Mouse (Mus musculus): Measurements from ENCODE around the gene Phlpp2. TPM values are rescaled to one million over a fixed set of nuclear protein-coding genes. Genes with fewer than 3 reads are reported as not detected.

Phlpp2 gene
- polyA plus RNA-seq, 1 experiment: 2.4 TPM

GRCm38 (mm10) chr8:109968837-109969236 lies 100.5 kb downstream of the Phlpp2 start:
- H3K27ac ChIP-seq (replicated peaks; ENCODE audit: low read depth, low read length): no peak overlapping the region
- H3K4me3 ChIP-seq (ENCODE audit: insufficient read depth, low read depth, low read length): no peak overlapping the region
- no peaks in the 10 kb centered on the region for H3K4me1 ChIP-seq (ENCODE audit: control insufficient read depth, insufficient read depth, insufficient read length, low read length)

GRCm38 (mm10) chr8:109970323-109970722 lies 102.0 kb downstream of the Phlpp2 start:
- H3K4me3 ChIP-seq (ENCODE audit: insufficient read depth, low read depth, low read length): no peak overlapping the region
- no peaks in the 10 kb centered on the region for H3K4me1 ChIP-seq (ENCODE audit: control insufficient read depth, insufficient read depth, insufficient read length, low read length)
- no peak overlapping the region for H3K27ac ChIP-seq (replicated peaks; ENCODE audit: low read depth, low read length)

GRCm38 (mm10) chr8:109972901-109973300 lies 104.6 kb downstream of the Phlpp2 start:
- H3K27ac ChIP-seq (replicated peaks; ENCODE audit: low read depth, low read length): no peak overlapping the region
- H3K4me3 ChIP-seq (ENCODE audit: insufficient read depth, low read depth, low read length): no peak overlapping the region

GRCm38 (mm10) chr8:109979339-109979738 lies 111.0 kb downstream of the Phlpp2 start:
- no peaks in the 10 kb centered on the region for H3K4me1 ChIP-seq (ENCODE audit: control insufficient read depth, insufficient read depth, insufficient read length, low read length)
- no peak overlapping the region for H3K4me3 ChIP-seq (ENCODE audit: insufficient read depth, low read depth, low read length)
- H3K27ac ChIP-seq (replicated peaks; ENCODE audit: low read depth, low read length): no peak overlapping the region

More at GRCm38 (mm10) chr8:109972901-109973300, 104.6 kb downstream of the Phlpp2 start:
- no peaks in the 10 kb centered on the region for H3K4me1 ChIP-seq (ENCODE audit: control insufficient read depth, insufficient read depth, insufficient read length, low read length)

- Histone ChIP-seq H3K4me3 (ENCODE audit: insufficient read depth, low read depth, low read length) (no peak overlapping the region), H3K27ac (replicated peaks; ENCODE audit: low read depth, low read length) (no peak overlapping the region), H3K4me1 (ENCODE audit: control insufficient read depth, insufficient read depth, insufficient read length, low read length) (no peaks in the 10 kb centered on the region)
Observed at GRCm38 (mm10) chr8:109982386-109983105, 114.2 kb downstream of the Phlpp2 start.

GRCm38 (mm10) chr8:109983944-109984343 lies 115.6 kb downstream of the Phlpp2 start:
- H3K4me1 ChIP-seq (ENCODE audit: control insufficient read depth, insufficient read depth, insufficient read length, low read length): no peaks in the 10 kb centered on the region
- H3K4me3 ChIP-seq (ENCODE audit: insufficient read depth, low read depth, low read length): no peak overlapping the region
- H3K27ac ChIP-seq (replicated peaks; ENCODE audit: low read depth, low read length): no peak overlapping the region

GRCm38 (mm10) chr8:109986384-109986783 lies 118.0 kb downstream of the Phlpp2 start:
- H3K27ac ChIP-seq (replicated peaks; ENCODE audit: low read depth, low read length): no peak overlapping the region
- no peaks in the 10 kb centered on the region for H3K4me1 ChIP-seq (ENCODE audit: control insufficient read depth, insufficient read depth, insufficient read length, low read length)
- no peak overlapping the region for H3K4me3 ChIP-seq (ENCODE audit: insufficient read depth, low read depth, low read length)

GRCm38 (mm10) chr8:109987776-109988175 lies 119.4 kb downstream of the Phlpp2 start:
- no peaks in the 10 kb centered on the region for H3K4me1 ChIP-seq (ENCODE audit: control insufficient read depth, insufficient read depth, insufficient read length, low read length)
- H3K4me3 ChIP-seq (ENCODE audit: insufficient read depth, low read depth, low read length): no peak overlapping the region
- H3K27ac ChIP-seq (replicated peaks; ENCODE audit: low read depth, low read length): no peak overlapping the region

GRCm38 (mm10) chr8:109989151-109989550 lies 120.8 kb downstream of the Phlpp2 start:
- no peak overlapping the region for H3K27ac ChIP-seq (replicated peaks; ENCODE audit: low read depth, low read length)
- no peak overlapping the region for H3K4me3 ChIP-seq (ENCODE audit: insufficient read depth, low read depth, low read length)
- no peaks in the 10 kb centered on the region for H3K4me1 ChIP-seq (ENCODE audit: control insufficient read depth, insufficient read depth, insufficient read length, low read length)

GRCm38 (mm10) chr8:109990224-109990623 lies 121.9 kb downstream of the Phlpp2 start, which contains the start of gene Tat:
Gene Tat (plus strand): TSS chr8:109990437.
- no peak within 1 kb of the TSS for H3K27ac ChIP-seq (replicated peaks; ENCODE audit: low read depth, low read length)
- no peaks in the 10 kb centered on the region for H3K4me1 ChIP-seq (ENCODE audit: control insufficient read depth, insufficient read depth, insufficient read length, low read length)
- H3K4me3 ChIP-seq (ENCODE audit: insufficient read depth, low read depth, low read length): no peak within 1 kb of the TSS

- Histone ChIP-seq H3K4me1 (ENCODE audit: control insufficient read depth, insufficient read depth, insufficient read length, low read length) (no peaks in the 10 kb centered on the region), H3K27ac (replicated peaks; ENCODE audit: low read depth, low read length) (no peak overlapping the region), H3K4me3 (ENCODE audit: insufficient read depth, low read depth, low read length) (no peak overlapping the region)
Observed at GRCm38 (mm10) chr8:109992166-109992565, 123.8 kb downstream of the Phlpp2 start.

GRCm38 (mm10) chr8:109992951-109993350 lies 124.6 kb downstream of the Phlpp2 start:
- H3K4me1 ChIP-seq (ENCODE audit: control insufficient read depth, insufficient read depth, insufficient read length, low read length): no peaks in the 10 kb centered on the region
- no peak overlapping the region for H3K27ac ChIP-seq (replicated peaks; ENCODE audit: low read depth, low read length)
- H3K4me3 ChIP-seq (ENCODE audit: insufficient read depth, low read depth, low read length): no peak overlapping the region

Other genes with a start within 250 kb of the Phlpp2 start
- gene Ist1, start 175.3 kb upstream of the Phlpp2 start, polyA plus RNA-seq (2012; ENCODE audit: insufficient read depth, insufficient read length, missing spikeins): 36.1 and 57.8 TPM in 2 replicates
- gene Zfp821, start 163.0 kb upstream of the Phlpp2 start, polyA plus RNA-seq (2012; ENCODE audit: insufficient read depth, insufficient read length, missing spikeins): 1.3 and 3.2 TPM in 2 replicates
- gene Atxn1l, start 130.8 kb upstream of the Phlpp2 start, polyA plus RNA-seq (2012; ENCODE audit: insufficient read depth, insufficient read length, missing spikeins): 13.2 and 13.9 TPM in 2 replicates
- 44.4 and 68.3 TPM in 2 replicates for gene Ap1g1, start 90.0 kb upstream of the Phlpp2 start, polyA plus RNA-seq (2012; ENCODE audit: insufficient read depth, insufficient read length, missing spikeins)
- not detected in 2 replicates for gene Marveld3, start 93.7 kb downstream of the Phlpp2 start, polyA plus RNA-seq (2012; ENCODE audit: insufficient read depth, insufficient read length, missing spikeins)
- gene Tat, start 121.9 kb downstream of the Phlpp2 start, polyA plus RNA-seq (2012; ENCODE audit: insufficient read depth, insufficient read length, missing spikeins): 1.5 TPM in 1 of 2 replicates, not detected in the other
- gene Chst4, start 171.2 kb downstream of the Phlpp2 start, polyA plus RNA-seq (2012; ENCODE audit: insufficient read depth, insufficient read length, missing spikeins): not detected in 2 replicates
- 1.7 and 1.8 TPM in 2 replicates for gene Zfp612, start 211.2 kb downstream of the Phlpp2 start, polyA plus RNA-seq (2012; ENCODE audit: insufficient read depth, insufficient read length, missing spikeins)
- gene Gm21964, start 232.7 kb downstream of the Phlpp2 start, polyA plus RNA-seq (2012; ENCODE audit: insufficient read depth, insufficient read length, missing spikeins): not detected in 2 replicates
- gene Gm17720, start 234.2 kb downstream of the Phlpp2 start, polyA plus RNA-seq (2012; ENCODE audit: insufficient read depth, insufficient read length, missing spikeins): not detected in 2 replicates